Mouse (Mus musculus) frontal cortex, adult (tissue): Measurements from ENCODE around the gene Mex3d.

Source experiments
- ATAC-seq: cut with Nextera tagmentation; 2 replicates; pipeline ENCODE4 v1.9.2; 2017; ENCODE audit warnings: mild to moderate bottlenecking, moderate library complexity, mixed read lengths; ENCODE audit not compliant: low TSS enrichment

Mex3d gene

DNA sequence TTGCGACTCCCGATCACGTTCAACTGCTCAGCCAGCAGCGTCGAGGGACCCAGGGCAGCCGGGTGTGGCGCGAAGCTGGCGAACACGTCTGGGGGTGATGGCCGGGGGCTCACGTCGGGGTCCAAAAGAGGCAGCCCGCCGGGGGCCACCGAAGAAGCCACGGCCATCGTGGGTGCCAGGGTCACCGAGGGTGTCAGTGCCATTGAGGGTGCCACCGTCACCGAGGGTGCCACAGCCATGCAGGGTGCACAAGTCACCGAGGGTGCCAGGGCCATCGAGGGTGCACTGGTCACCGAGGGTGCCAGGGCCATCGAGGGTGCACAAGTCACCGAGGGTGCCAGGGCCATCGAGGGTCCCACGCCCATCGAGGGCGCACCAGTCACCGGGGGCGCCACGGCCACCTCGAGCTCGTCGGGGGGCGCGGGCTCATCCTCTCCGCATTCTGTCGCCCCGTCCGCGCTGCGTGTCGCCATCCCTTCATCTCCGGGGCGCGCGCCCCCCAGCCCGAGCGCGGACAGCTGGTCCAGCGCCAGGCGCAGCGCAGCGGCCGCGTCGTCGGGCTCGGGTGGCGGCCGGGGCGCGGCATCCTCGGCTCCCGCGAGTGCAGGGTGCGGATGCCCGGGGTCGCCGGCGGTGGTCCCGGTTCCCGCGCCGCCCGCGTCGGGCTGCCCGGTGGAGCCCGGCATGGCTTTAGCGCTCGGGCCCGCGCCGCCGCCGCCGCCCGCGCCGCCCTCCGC lies 556 bp downstream of the Mex3d start:
- ATAC-seq: no peak

DNA sequence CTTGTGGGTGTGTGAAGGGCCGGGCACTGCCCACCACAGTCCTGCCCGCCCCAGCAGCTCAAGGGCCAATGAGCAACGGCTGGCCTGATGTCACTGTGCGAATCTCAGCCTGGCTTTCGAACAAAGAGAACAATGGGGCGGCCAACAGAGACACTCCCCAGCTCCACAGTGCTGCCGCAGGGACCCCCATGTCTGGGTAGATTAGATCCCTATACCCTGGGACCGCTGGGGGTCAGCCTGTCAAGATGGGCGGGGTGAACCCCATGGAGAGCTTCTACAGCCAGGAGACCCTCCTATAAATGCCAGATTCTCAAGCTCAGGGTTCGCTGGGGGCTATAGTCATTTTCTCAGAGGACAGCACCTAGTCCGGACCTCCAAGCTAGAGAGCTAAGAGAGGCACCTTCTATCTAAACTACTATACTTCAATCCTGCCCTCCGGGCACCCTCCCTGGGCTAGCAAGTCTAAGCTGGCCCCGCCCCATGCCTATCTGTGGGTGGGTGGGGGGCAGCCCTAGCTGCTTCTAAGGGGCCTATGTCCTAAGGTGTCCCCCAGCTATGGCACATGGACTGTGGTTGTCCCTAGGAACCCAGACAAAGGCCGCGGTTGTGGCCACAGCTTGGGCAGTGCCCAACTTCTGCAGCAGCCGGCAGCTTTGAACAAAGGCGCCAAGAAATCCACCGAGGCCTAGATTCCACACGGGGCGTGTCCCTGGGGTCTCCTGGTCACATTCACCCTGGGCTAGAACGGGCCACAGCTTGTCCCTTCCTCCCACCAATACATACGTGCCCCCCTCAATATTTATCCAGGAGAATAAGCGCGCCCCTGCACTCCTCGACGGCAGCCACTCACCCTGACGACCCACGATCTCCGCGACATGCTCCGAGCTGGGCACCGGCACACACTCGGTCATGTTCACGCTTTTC lies 1.4 kb downstream of the Mex3d start:
- no peak; the same call in 1 of the 2 replicates for ATAC-seq

DNA sequence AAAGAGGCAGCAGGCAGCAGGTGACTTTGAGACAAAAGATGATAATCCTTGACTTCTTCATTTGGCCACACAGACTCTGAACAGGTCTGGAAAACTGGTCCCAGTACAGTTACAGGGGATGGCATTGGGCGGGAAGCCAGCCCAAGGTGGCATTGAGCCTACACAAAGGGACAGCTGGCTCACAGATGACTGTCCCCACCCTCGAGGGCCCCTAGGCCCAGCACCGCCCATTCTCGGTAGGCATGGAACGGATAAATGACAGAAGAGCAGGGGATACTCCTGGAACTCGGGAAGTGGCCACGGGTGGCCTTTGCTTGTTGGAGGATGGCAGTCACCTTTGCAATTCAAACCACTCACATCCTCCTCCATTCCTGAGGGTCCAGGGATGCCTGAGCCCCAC lies 2.1 kb downstream of the Mex3d start:
- ATAC-seq: no peak

DNA sequence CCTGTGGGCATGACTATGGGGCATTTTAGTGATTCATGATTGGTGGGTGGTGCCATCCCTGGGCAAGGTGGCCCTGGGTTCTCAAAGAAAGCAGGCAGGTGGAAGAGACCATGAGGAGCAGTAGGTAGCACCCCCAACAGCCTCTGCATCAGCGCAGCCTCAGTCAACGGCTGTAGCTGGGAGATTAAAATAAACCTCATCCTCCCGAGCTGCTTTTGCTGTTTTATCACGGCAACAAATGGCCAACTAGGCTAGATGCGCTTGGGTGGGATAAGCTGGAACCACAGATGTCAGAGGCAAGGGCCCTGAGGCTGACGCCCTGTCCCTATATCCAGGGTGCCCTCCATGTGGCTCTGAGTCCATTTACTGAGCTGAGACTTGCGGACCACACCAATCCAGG lies 2.8 kb downstream of the Mex3d start:
- no peak for ATAC-seq

DNA sequence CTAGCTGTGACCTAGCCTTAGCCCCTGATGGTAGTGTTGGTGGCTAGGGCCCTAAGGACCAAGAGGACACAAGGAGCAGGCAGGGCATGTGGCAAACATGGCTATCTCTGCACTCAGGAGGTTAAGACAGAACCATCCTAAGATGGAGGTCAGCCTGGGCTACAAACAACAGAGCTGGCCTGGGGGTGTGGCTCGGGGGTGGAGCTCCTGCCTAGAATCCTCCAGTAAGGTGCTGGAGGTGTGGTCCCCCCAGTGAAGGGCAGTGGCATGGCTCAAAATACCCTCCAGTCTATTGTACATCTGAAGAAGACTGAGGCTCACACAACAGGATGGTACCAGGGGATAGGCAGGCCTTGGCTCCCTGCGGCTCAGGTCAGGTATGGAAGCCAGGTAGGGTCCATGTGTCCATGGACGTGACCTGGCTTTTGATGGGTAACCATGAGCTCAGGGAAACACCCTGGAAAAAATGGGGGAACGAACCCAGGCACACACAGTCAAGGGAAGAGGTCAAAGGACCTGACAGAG lies 3.3 kb downstream of the Mex3d start:
- ATAC-seq: no peak

DNA sequence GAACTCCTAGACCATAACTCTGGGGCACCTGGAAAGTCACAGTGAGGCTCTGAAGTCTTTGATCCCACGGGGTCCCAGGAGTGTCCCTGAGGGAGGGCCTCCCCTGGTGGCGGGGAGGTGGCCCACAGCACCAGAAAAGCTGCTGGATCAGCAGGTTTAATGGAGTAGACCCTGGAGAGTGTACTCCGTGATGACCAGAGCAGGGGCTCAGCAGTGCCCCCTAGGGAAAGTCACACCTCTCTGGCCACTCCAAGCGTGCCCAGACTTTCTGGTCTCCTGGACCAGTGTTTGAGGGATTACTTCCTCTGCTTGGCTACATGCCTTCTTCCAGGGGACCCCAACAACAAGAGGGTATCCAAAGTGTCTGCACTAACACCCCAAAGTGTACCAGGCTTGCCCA lies 4.0 kb downstream of the Mex3d start:
- no peak for ATAC-seq

DNA sequence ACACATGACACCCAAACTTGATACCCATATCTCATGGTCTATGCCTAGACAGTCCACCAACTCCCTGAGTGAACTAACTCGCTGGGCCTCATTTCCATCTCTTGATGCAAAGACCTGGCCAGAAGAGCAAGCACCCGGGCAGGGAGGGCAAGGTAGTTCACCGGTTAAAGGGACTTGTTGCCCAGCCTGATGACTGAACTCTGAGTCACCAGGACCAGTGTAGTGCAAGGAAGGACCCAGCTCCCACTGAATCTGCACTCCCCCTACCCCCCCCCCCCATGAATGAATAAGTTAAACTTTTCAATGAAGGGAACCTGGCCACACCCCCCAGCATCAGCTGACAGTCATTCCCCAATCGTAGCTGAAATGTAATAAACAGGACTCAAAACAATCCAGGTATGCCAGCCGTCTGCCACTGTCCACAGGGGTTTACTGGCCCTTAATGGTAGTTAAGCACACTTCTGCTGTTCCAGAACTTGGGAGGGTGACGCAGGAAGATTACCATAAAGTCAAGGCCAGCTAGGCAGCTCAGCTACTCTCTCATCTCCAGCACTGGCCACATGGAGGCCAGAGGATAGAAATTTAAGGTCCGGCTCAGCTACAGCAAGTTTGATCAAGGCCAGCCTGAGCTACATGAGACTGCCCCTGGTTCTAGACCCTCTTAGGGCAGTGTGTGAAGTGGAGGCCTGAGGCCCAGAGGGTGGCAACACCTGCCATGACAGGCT lies 4.7 kb downstream of the Mex3d start:
- no peak for ATAC-seq

DNA sequence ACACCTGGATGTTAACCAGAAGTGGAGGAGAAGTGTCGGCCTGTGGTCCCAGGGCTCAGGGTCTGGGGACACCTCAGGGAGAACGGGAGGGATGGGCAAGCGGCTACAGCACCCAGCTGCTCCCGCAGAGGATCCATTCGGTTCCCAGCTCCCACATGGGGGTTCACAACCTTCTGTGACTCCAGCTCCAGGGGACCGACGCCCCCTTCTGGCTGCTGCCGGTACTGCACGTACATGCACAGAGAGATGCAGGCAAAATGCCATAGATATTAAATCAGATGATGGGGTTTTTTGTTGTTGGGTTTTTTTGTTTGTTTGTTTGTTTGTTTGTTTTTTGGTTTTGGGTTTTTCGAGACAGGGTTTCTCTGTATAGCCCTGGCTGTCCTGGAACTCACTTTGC lies 9.7 kb downstream of the Mex3d start:
- ATAC-seq: no peak

DNA sequence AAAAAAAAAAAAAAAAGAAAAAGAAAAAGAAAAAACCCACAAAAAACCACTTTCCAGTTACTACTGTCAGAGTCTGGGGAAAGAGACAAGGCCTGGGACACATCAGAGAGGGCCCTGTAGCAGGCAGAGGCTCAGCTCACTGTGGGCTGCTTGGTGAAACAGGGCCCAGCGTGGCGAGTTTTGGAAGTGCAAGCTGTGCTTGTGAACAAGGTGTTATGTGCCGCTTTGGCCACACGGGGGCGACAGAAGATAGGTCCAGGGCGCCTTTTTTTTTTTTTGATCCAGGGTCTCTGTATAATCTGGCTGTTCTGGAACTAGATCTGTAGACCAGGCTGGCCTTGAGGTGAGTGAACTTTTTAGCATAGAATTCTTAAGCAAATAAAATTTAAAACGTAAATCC lies 11.3 kb downstream of the Mex3d start:
- peak; percentile 72 for ATAC-seq

DNA sequence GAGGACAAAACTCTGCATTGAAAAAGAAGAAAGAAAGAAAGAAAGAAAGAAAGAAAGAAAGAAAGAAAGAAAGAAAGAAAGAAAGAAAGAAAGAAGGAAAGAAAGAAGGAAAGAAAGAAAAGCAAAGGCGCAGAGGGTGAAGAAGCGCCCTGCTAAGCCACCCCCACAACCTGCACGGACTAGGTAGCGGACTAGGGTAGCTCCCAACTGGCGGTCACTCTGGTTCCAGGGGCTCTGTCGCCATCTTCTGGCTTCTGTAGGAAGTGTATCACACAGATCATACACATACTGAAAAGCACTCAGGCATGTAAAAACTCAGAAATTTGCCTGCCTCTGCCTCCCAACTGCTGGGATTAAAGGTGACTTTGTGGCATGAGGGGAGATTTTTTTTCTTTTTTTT lies 13.4 kb downstream of the Mex3d start:
- no peak for ATAC-seq

DNA sequence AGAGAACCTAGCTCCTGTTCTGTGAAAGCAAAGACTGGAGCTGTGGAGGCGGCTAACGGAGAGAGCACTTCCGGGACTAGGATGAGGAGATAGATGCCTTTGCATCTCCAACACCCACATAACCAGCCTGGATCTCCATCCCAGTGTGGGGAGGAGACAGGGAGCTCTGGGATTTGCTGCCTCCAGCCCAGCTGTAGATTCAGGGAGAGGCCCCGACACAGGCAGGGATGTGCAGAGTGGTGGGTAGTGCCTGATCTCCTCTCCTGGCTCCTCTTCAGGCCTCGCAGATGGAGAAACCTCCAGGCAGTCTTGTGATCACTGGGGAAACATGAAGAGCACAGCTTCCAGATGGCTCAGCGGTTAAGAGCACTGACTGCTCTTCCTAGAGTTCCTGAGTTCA lies 14.8 kb downstream of the Mex3d start:
- peak; percentile 81 for ATAC-seq

DNA sequence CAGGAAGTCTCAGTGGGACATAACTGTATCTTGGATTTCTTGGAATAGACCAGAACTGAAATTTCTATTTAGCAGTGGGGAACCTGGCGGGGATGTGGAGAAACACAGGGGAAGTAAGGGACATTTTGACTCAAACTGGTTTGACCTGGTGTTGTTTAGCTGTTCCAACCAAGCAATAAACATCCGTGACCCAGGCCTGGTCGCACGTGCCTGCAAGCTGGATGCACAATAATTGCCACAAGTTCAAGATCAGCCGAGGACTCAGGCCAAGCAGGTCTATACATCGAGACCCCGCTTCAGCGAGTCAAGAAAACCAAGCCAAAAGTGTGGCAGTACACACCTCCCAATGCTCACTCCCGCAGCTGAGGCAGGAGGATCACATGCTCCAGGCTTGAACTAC lies 15.5 kb downstream of the Mex3d start:
- no peak for ATAC-seq

DNA sequence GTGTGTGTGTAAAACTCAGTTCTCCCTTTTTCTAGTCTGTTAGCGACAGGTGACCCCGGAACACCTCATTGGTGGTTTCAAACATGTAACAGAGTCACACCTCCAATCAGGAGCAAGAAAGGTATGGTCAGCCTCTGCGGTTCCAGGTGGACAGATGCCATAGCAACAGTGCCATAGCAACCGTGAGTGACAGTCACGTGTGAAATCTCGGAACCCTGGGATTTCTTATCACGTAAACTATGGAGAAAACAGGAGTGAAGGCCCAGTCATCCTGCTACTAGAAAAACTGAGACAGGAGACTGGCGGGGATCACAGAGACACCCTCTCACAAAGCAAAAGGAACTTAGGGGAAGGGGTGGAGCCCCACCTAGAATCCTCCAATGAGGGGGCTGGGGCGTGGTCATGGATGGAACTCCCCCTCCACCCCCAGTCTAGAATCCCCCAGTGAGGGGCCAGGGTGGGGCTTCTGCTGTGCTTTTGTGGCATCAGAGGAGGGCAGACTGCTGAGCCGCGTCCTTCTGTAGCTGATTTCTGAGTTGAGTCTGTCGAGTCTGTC lies 16.0 kb downstream of the Mex3d start:
- peak; percentile 43; the same call in 1 of the 2 replicates for ATAC-seq

DNA sequence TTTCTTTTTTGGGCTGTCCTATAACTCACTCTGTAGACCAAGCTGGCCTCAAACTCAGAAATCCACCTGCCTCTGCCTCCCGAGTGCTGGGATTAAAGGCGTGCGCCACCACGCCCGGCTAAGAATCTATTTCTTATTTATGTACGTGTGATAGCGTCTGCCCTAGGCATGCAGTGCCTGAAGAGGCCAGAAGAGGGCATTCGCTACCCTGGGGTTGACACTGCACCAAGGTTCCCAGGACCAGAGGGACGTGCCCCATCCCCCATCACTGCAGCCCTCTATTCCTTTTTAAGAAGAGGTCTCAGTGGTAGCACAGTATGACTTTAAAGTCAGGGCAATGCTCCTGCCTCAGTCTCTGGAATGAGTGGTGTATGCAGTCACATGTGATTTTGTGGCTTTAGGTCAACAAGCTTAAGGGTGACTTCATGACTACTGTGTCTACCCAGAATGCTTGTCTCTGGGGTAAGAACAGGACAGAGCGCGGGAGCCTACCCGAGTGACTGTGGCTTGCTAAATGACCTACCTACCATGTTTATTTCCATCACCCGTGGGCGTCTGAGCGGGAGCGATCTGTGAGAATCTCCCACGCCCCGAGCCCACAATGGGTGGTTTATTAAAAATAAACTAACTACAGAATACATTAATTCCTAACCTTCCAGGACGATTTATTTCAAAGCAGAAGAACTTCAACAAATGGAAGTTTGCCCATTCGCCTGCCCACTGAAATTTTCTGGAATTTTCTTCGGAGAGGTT lies 17.3 kb downstream of the Mex3d start:
- ATAC-seq: 0 out of 2 replicates have a peak, but pooled peaks have one; percentile 41

DNA sequence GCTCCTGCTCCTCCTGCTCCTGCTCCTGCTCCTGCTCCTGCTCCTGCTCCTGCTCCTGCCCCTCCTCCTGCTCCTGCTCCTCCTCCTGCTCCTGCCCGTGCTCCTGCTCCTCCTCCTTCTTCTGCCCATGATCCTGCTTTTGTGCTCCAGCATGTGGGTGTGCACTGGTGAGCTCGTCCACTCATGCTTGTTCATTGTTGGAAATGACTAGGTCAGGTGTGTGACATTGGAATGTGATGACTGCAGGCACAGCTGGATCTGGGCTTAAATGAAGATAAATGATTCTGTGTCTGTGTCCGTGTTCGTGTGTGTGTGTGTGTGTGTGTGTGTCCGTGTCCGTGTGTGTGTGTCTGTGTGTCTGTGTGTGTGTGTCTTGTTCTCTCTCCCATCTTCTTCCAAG lies 19.1 kb downstream of the Mex3d start:
- no peak for ATAC-seq

DNA sequence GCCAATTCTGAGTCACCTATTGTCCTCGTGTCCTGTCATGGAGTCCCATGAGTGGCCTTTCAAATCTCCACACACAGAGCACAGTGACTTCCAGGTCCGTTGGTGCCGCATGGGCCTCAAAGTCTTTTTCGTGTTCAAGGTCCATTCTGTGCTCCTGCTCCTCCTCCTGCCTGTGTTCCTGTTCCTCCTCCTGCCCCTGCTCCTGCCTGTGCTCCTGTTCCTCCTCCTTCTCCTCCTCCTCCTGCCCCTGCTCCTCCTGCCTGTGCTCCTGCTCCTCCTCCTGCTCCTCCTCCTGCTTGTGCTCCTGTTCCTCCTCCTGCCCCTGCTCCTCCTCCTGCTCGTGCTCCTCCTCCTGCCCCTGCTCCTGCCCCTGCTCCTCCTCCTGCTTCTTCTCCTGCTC lies 19.5 kb downstream of the Mex3d start:
- no peak for ATAC-seq

DNA sequence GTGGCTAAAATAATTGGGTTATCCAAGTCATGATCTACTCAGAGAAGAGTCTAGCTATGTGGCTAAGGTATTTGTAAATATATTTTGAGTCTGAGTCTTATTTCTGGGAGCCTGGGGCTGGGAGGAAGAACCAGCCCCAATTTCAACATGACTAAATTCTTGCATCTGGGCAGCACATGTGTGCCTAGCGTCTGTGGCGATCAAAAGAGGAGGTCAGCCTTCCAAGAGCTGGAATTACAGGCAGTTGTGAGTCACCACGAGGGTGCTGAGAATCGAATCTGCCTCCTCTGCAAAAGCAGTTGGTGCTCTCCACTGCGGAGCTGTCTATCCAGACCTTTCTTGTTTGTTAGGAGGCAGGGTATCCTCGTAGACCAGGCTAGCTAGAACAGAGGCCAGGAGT lies 21.7 kb downstream of the Mex3d start:
- ATAC-seq: no peak

DNA sequence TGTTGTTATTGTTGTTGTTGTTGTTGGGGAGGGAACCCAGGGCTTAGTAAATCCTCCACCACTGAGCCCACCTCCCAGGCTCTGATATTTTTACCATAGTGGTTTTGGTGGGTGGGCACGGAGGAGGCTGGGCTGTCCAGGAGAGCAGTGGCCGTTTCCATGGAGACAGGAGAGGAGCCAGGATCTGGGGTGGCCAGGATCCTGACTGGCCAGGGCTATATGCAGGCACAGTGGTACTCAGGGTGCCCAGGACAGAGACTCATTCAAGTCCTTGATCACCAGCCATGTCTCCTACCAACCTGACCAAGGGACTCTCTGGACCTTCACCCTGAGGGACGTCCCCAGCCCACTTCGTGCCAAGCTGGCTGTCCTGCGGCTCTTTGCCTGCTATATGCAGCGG lies 23.7 kb downstream of the Mex3d start:
- no peak for ATAC-seq

DNA sequence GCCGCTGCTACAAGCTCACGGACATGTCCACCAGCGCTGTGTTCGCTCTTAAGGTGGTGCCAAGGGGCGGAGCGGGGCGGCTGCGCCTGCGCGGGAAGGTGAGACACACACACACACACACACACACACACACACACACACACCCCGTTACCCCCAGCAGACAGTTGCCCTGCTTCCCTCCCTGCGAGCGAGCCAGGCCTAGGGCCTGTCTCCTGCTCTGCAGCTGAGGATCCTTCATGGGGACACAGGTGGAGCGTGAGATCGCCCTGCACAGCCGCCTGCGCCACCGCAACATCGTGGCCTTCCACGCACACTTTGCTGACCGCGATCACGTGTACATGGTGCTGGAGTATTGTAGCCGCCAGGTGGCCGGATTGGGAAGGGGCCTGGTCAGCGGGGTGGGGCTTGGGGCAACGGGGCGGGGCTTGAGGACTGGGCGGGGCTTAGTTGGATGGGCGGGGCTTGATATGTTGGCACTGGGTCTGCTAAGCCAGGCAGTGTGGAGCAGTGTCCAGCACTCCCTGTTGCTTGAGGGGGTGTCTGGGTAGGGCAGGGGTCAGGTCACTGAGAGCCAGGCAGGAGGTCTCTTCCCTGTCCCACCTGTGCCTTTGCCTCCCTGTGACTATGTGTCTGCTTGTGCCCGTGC lies 29.3 kb downstream of the Mex3d start:
- no peak for ATAC-seq

DNA sequence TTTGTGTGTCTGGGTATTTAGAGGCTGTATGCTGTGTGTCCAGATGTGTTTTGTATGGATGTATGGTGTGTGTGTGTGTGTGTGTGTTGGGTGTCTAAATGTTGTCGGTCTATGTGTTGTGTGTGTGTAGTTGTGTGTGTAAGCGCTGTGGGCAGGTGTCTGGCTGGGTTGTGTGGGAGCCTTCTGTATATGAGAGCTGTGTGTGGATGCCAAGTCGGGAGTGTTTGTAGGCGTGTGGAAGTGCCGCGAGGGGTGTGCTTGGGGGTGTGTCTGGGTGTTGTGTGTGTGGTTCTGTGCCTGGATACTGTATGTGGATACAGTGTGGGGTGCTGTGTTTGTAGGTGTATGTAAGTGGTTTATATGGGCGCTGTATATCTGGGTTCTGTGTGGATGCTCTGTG lies 30.1 kb downstream of the Mex3d start:
- peak; percentile 77 for ATAC-seq

DNA sequence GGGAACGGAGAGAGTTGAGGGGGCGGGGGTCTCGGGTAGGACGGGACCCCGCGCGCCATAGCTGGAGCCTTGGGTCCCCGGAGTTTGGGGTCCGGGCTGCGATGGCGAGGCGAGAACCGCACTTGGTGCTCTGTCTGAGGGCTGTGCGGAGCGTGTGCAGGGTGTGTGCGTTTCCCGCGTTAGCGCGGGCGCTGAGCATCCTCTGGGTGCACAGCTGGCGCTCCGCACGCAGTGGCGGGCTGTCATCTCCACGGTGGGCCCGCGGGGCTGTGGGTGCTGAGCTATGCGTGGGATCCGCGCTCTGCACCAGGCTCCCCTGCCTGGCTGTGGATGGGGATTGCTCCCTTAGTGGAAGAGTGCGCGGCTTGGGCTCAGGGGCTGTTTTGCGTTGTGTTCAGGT lies 30.7 kb downstream of the Mex3d start:
- peak; percentile 28; the same call in 1 of the 2 replicates for ATAC-seq
